Mouse (Mus musculus) small intestine, adult 2 months (tissue): ENCODE measurements at regions not wholly inside any gene's neighbourhood (a gene's known extent, or its start where the extent isn't known, plus 50 kb on each side); places are given as distances from the start of the nearest gene placed in this dataset.

Source experiments
- H3K27ac ChIP-seq: fragments of 200-500 bp; 2 replicates; pipeline ENCODE4 v1.5.1; 2012; ENCODE audit warnings: low read depth, low read length, control low read depth, inconsistent platforms; ENCODE audit not compliant: insufficient read depth
- H3K27me3 ChIP-seq: fragments of 200-500 bp; 2 replicates; pipeline ENCODE4 v1.6.1; 2012; ENCODE audit warnings: mild to moderate bottlenecking, moderate library complexity, low read length, inconsistent platforms; ENCODE audit not compliant: control insufficient read depth, insufficient read depth
- H3K36me3 ChIP-seq: fragments of 200-500 bp; 2 replicates; pipeline ENCODE4 v1.6.1; 2012; ENCODE audit warnings: mild to moderate bottlenecking, low read length, control low read depth, inconsistent platforms; ENCODE audit not compliant: control insufficient read depth, insufficient read depth
- H3K4me1 ChIP-seq: fragments of 200-500 bp; 2 replicates; pipeline ENCODE4 v1.6.1; 2012; ENCODE audit warnings: low read length, inconsistent platforms, mixed read lengths; ENCODE audit not compliant: control insufficient read depth, insufficient read depth, insufficient read length
- H3K4me3 ChIP-seq: fragments of 200-500 bp; 2 replicates; pipeline ENCODE4 v1.5.1; 2012; ENCODE audit warnings: low read depth, mild to moderate bottlenecking, control low read depth, inconsistent platforms, low read length, moderate library complexity
- CTCF ChIP-seq: fragments of 200-500 bp; IDR thresholded peaks from 2 replicates; pipeline ENCODE4 v1.5.1; 2012; ENCODE audit warnings: low read depth, mild to moderate bottlenecking, control low read depth, inconsistent platforms, low read length, moderate library complexity, mixed read lengths; ENCODE audit not compliant: insufficient replicate concordance, insufficient read length; ENCODE audit errors: extremely low read depth
- POLR2A ChIP-seq: fragments of 200-500 bp; IDR thresholded peaks from 2 replicates; pipeline ENCODE4 v1.6.1; 2012; ENCODE audit warnings: low read depth, mild to moderate bottlenecking, control low read depth, inconsistent platforms, low read length, moderate library complexity
- WGBS: fragments of 180-500 bp; shearing (Covaris S2); methylation state at CpG from one replicate; pipeline ENCODE4 v1.1.7; 2018; 5-methylcytosine and 5-hydroxymethylcytosine counted together

DNA sequence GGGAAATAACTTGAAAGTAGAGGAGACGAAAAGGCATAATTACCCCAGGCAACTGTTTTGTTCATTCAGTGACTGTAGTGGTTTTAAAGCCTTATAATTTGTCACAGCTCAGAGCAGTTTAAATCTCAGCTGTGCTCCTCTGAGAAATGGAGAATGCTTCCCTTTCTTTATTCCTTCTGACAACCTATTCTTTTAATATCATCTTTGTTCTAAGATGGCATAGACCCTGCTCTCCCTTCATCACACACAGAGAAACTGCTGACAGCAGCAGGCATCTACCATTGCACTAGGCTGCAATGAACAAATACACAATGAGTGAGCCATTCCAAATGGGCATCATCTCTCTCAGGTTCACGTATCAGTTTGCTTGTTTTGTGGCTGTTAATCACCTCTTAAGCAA, 50.5 kb upstream of the Gm11232 start:
- no peak overlapping the region for H3K4me3 ChIP-seq
- no peak overlapping the region for H3K27ac ChIP-seq
- no peaks in the 10 kb centered on the region for H3K27me3 ChIP-seq
- H3K4me1 ChIP-seq = no peaks in the 10 kb centered on the region
- no peaks in the 10 kb centered on the region for H3K36me3 ChIP-seq
- 46% methylated on average over 2 of the region's 2 CpGs for WGBS
- no peak for TF ChIP-seq CTCF
- TF ChIP-seq POLR2A = no peak
